Mouse (Mus musculus) urinary bladder, postnatal 4 days (tissue): Measurements from ENCODE around the gene Hspa1l.
"Not testable (repeated sequence)": the region's sequence is repeated elsewhere in the genome, so short reads cannot be mapped to it uniquely, and the experiment has no call there.

Experiments used
- DNase-seq, 2 experiments: peaks; one replicate each; pipeline ENCODE4 v3.0.0; 2021 to 2022; ENCODE audit warnings: low spot score in 2 of 2

Hspa1l gene

DNA sequence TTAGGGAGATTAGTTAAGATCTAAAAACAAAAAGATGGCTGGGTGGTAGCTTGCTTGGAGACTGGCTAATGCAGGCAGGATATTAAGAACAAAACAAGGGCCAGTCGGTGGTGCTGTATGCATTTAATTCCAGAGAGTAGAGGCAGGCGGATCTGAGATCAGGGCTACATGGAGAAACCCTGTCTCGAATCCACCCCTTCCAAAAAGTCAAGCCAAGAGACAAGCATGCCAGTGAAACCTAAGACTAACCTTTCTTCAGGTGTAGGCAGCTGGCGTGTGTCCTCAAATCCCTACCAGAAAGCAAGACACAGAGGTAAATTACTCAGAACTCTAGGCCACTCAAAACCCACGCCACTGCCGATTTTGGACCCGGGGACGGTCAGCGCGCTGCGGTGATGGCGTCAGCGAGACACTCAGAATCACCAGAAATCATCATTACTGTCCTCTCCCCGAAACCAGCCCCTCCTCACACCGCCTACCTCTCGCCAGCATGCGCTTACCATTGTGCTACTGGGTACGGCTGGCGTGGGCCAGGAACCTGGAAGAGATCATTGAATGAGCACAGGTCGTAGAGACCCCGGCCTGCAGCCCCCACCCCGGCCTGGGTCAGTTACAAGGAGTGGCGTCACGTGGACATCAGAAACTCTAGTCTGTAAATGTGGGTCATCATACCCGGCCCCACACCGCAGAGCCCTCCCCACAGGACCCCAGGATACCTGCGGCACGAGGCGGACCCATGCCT lies 20.7 kb upstream of the Hspa1l start:
- DNase-seq = no peak

DNA sequence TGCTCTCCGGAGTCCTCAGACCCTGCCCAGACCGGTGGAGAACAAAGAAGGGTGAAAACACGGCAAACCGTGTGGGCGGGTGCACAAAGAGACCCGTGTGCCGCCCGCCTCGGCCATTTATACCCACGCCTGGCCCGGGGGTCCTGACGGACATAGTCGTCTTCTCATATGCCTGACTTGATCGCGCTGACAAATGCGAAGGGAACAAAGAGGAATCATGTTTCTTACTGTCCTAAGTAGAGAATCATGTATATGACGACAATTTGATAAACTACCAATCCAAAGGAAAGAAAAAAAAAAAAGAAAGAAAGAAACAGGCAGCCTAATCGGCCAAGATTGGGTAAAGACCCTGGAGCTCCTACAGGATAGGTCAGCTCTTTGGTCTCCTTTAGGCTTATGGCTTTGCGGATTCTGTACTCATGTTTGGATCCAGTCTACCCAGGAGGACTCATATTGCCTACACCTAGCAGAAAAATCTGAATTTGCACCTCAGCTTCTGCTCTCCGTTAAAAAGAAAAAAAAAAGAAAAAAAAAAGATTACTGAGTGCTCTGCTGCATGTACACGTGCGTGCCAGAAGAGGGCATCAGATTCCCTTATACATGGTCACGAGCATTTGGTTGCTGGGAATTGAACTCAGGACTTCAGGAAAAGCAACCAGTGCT lies 20.0 kb upstream of the Hspa1l start:
- peak; percentile 74 to 87 for DNase-seq

DNA sequence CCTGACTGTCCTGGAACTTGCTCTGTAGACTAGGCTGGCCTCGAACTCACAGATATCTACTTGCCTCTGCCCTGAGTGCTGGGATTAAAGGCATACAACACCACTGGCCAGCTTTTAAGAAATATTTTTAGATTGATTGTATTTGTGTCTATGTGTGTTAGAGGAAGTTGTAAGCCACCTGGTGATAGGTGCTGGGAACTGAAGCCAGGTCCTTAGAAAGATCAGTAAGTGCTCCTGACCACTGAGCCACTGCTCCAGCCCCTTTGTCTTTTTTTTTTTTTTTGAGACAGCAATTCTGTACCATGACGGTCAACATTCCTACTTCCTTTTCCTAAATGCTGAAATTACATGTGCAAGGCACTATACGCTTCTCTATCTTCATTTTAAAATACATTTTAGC lies 19.2 kb upstream of the Hspa1l start:
- no peak for DNase-seq

DNA sequence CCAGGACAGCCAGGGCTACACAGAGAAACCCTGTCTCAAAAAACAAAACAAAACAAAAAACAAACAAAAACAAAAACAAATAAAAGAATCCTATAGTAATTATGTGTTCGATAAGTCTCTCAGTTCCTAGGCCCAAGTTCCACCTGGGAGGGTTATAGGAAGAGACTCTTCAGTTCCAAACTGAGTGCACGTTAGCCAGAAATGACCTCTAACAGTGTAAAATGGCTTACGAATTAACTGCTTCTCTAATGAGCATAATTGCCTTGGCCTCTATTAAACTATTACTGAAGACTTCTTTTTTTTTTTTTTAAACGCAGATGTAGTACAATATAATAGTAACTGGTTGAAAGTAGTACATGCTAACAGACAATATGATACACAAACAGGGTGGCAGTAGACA lies 18.6 kb upstream of the Hspa1l start:
- no peak for DNase-seq

DNA sequence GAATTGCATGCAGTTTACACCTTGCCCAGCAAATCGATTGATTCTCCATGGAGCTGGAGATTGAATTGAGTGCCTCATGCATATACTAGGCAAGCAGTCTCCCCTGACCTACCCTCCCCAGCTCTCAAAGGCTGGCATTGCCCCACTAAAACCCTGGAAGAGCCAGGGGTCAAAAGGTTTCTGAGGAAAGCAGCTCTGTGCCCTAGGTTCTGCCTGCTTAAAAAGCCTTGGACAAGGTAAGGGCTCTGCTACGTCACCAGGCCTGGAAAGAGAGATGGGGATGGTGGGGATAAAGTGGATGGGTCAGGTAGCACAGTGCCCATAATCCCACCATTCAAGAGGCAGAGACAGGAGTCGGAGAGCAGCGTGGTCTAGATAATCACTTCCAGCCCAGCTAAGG lies 17.7 kb upstream of the Hspa1l start:
- no peak for DNase-seq

DNA sequence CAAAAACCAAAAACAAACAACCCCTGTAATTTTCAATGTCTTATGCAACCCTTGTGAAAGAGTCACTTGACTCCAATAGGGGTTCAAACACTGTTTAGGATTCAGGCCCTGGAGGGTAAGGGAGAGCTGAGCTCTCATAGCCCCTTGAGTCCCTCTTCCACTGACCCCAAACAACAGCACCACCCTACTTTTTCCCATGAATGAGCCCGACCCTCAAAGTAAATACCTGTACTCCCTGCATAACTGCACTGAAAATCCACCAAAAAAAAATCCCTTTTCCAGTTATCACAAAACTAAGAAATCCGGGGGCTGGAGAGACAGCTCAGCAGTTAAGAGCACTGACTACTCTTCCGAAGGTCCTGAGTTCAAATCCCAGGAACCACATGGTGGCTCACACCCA lies 16.6 kb upstream of the Hspa1l start:
- DNase-seq = no peak

DNA sequence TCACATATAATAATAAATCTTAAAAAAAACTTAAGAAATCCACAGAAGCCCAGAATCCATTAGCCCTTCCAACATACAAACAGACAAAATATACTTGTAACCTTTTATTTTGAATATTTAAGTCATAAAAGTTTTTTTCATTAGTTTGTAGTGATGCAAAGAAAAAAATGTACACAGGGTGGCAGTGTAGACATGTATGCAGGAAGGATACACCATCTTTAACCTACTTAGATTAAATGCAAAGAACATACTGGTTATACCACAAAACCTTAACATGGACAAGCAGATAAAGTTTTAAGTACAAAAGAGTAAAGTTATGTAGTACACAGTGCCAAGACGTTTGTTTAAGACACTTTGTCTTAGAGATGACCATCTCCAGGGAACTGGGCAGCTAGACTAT lies 16.2 kb upstream of the Hspa1l start:
- no peak for DNase-seq

DNA sequence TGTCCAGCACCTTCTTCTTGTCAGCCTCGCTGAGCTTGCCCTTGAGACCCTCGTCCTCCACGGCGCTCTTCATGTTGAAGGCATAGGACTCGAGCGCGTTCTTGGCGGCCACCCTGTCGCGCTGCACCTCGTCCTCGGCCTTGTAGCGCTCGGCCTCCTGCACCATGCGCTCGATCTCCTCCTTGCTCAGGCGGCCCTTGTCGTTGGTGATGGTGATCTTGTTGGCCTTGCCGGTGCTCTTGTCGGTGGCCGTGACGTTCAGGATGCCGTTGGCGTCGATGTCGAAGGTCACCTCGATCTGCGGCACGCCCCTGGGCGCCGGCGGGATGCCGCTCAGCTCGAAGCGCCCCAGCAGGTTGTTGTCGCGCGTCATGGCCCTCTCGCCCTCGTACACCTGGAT lies 15.2 kb upstream of the Hspa1l start:
- DNase-seq = not testable (repeated sequence)

DNA sequence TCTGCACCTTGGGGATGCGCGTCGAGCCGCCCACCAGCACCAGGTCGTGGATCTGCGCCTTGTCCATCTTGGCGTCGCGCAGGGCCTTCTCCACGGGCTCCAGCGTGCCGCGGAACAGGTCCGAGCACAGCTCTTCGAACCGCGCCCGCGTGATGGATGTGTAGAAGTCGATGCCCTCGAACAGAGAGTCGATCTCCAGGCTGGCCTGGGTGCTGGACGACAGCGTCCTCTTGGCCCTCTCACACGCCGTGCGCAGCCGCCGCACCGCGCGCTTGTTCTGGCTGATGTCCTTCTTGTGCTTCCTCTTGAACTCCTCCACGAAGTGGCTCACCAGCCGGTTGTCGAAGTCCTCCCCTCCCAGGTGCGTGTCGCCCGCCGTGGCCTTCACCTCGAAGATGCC lies 14.5 kb upstream of the Hspa1l start:
- not testable (repeated sequence) for DNase-seq

DNA sequence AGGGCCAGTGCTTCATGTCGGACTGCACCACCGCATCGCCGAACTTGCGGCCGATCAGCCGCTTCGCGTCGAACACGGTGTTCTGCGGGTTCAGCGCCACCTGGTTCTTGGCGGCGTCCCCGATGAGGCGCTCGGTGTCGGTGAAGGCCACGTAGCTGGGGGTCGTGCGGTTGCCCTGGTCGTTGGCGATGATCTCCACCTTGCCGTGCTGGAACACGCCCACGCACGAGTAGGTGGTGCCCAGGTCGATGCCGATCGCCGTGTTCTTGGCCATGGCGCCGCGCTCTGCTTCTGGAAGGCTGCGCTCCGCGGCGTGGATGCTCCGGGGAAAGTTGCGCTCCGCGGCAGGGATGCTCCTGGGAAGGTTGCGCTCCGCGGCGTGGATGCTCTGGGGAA lies 13.8 kb upstream of the Hspa1l start:
- DNase-seq = not testable (repeated sequence)

DNA sequence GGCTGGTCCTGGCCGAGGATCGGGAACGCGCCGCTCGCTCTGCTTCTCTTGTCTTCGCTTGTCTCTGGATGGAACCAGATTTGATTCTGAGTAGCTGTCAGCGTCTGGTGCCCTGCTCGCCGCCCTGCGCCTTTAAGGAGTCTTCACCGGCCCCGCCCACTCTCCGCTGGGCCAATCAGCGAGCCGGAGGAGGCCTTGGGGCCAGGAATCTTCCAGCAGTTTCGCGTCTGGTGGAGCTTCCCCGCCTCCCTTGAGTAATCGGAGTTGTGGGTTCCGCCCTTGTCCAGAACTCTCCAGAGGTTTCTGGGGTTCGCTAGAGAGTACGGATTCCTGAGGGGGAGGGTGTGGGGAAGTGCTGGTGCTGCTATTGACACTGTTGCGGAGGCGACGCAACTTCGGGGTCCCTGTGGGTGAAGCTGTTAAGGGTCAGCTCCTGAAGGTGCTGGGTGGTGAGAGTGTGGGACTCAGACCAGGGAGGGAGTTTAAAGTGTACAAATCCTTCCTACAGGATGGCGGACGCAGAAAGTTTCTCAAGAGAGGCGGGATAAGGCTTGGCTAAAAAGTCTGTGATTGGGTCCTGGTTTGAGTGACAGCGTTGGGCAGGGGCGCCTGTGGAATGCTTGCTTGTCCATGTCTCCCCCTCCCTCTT lies 13.2 kb upstream of the Hspa1l start, which contains the start of gene Hspa1b:
Gene Hspa1b, minus strand, starts transcription at position 109 of the 649 bp plus-strand sequence.
- DNase-seq = peak; percentile 81 to 84

DNA sequence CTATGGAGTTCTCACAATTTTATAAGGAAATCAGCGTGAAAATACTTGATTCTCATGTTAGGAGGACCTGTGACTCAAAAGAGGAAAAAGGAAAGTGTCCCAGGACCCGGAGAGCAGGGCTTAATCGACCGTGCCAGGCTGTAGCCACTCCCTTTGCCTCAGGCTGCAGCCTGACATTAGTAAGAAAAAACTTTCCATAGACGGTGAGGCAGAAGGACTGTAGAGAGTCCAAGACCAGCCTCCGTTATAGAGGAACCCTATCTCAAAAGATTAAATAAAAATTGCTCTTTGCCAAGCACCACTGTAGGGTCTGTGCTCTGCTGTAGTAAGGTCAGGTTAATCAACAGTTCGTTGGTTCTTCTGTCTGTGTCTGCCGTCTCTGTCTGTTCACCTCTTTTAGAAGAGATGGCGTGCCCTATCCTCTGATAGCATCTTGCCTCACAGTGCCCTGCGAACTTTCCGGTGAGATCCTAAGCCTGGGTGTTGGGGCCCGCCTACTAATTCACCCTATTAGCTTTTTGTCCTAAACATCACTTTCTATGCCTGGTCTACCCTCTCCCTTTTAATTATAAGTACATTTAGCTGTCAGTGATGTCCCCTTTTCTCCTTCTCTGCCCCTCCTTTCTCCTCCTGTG lies 12.5 kb upstream of the Hspa1l start:
- no peak for DNase-seq

DNA sequence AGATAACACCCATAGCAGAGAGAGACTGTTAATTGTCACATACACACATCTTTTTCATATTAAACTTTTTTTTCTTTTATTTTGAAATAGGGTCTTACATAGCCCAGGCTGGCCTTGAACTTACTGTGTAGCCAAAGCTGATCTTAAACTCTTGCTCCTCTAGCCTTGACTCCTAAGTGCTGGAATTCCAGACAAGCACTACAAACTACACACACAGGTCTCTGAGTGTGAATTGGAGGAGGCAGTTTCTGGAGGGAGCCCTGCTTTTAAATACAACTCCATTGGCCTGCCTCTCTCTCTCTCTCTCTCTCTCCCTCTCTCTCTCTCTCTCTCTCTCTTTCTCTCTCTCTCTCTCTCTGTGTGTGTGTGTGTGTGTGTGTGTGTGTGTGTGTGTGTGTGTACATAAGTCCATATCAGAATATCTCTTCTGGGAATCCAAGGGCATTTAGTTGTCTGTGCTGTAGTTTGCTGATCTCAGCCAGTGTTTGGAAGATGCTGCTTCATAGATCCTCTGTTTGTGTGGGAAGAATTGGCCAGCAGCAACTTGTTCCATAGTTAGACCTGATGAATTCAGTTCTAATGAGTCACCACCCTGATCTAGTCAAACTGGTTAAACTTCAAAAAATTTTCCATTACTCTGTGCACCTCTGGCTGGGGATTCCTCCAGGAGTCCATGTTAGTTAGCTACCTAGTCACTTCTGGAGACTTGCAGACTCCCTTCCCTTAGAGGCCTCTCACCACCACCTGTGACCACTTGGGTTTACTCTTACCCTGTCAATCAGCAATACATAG lies 11.6 kb upstream of the Hspa1l start:
- no peak for DNase-seq

DNA sequence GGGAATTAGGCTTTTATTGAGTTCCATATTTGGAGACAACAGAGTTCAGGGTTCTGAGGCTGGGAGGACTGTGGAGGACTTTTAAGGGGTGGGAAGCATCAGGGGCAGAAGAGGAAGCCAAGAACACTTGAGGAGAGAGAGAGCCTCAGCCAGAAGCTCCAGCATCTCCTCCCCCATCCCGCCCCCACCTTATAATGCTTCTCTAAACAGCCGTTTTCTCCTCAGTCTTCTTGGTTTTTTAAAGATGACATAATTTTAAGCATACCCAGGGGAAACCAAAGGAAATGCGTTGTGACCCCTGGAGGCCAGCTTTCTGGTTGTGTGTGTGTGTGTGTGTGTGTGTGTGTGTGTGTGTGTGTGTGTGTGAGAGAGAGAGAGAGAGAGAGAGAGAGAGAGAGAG lies 10.4 kb upstream of the Hspa1l start:
- no peak for DNase-seq

DNA sequence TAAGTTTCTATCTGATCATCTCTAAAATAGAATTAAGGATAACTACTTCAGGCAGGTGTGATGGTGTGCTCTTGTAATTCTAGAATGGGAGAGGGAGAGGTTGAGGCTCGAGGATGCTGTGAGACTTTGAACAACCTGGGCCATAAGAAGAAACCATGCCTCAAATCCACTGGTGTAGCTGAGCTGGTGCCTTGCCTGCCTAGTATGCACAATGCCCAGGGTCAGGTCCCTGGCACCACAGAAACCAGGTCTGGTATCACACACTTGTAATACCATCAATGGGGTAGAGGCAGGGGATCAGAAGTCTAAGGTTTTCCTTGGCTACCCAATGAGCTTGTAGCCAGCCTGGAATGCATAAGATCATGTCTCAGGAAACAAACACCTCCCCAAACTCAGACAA lies 9.7 kb upstream of the Hspa1l start:
- DNase-seq = no peak

DNA sequence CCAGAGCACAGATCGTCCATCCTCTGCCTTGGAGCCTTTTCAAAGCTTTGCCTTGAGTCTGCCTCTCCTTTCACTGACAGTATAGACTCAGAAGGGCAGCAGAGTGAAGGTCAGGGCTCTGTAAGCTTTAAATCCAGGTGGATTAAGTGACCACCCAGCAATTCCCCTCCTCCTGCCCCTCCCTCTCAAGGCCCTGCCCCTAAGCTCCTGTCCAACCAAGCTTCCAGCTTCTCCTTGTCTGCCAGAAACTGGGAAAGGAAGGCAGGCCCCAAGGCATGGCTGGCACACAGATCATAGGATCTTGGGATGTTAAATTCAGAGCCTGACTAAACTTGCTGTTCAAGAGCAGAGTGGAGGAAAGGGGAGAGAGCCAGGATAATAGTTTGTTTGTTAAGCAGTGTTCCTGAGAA lies 7.9 kb upstream of the Hspa1l start:
- peak in 1 of 2 experiments; percentile 37 for DNase-seq

DNA sequence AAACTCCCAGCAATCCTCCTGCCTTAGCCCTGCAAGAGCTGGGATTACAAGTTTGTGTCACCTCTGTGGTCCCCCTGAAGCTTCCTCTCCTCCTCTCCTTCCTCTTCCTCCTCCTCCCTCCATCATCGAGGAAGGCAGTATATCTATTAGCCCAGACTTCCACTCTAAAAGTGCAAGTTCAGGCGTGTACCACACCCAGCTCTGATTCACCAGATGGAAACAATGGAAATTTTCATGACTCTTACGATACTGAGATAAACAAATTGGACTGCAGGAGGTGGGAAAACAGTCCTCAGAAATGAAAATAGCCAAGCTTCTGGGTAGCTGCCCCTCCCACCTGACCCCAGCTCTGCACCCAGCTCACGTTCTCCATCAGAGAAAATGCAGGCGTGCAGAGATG lies 6.9 kb upstream of the Hspa1l start:
- no peak for DNase-seq

DNA sequence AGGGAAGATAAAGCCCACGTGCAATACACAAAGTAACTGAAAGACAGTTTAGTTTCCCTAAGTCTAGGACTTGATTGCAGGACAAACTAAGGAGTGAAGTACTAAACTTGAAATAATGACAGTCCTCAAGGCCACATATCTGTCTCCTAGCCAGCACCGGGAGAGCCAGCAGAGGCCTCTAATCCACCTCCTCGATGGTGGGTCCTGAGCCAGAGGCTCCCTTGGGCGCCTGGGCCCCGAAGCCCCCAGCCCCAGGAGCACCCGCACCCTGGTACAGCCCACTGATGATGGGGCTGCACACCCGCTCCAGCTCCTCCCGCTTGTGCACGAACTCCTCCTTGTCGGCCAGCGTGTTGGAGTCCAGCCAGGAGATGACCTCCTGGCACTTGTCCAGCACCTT lies 2.7 kb upstream of the Hspa1l start, which contains the start of gene Gm20481:
Gene Gm20481, plus strand, starts transcription at position 91 of the 400 bp plus-strand sequence.
- not testable (repeated sequence) for DNase-seq

DNA sequence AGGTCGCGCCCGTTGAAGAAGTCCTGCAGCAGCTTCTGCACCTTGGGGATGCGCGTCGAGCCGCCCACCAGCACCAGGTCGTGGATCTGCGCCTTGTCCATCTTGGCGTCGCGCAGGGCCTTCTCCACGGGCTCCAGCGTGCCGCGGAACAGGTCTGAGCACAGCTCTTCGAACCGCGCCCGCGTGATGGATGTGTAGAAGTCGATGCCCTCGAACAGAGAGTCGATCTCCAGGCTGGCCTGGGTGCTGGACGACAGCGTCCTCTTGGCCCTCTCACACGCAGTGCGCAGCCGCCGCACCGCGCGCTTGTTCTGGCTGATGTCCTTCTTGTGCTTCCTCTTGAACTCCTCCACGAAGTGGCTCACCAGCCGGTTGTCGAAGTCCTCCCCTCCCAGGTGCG lies 1.7 kb upstream of the Hspa1l start:
- DNase-seq = not testable (repeated sequence)

DNA sequence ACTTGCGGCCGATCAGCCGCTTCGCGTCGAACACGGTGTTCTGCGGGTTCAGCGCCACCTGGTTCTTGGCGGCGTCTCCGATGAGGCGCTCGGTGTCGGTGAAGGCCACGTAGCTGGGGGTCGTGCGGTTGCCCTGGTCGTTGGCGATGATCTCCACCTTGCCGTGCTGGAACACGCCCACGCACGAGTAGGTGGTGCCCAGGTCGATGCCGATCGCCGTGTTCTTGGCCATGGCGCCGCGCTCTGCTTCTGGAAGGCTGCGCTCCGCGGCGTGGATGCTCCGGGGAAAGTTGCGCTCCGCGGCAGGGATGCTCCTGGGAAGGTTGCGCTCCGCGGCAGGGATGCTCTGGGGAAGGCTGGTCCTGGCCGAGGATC lies 822 bp upstream of the Hspa1l start:
- not testable (repeated sequence) for DNase-seq
